Mouse (Mus musculus) layer of hippocampus, postnatal 10 days (tissue): ENCODE measurements around the gene Klhl10. TPM values are rescaled to one million over a fixed set of nuclear protein-coding genes. Genes with fewer than 3 reads are reported as not detected.
A peak's percentile ranks its signal among the peaks of the same experiment; 100 is the strongest.

Source experiments
- DNase-seq, 2 experiments: peaks; one replicate each; pipeline ENCODE4 v3.0.0; 2021; ENCODE audit warnings: low spot score in 2 of 2
- total RNA-seq, 2 experiments: library from RNA; stranded (reverse); gene quantifications; 2 replicates each; pipeline ENCODE4 v1.2.3; 2021

Gene Klhl10
- total RNA-seq, 2 experiments from 2014 or later, result 0.98 to 1.1 TPM

DNA sequence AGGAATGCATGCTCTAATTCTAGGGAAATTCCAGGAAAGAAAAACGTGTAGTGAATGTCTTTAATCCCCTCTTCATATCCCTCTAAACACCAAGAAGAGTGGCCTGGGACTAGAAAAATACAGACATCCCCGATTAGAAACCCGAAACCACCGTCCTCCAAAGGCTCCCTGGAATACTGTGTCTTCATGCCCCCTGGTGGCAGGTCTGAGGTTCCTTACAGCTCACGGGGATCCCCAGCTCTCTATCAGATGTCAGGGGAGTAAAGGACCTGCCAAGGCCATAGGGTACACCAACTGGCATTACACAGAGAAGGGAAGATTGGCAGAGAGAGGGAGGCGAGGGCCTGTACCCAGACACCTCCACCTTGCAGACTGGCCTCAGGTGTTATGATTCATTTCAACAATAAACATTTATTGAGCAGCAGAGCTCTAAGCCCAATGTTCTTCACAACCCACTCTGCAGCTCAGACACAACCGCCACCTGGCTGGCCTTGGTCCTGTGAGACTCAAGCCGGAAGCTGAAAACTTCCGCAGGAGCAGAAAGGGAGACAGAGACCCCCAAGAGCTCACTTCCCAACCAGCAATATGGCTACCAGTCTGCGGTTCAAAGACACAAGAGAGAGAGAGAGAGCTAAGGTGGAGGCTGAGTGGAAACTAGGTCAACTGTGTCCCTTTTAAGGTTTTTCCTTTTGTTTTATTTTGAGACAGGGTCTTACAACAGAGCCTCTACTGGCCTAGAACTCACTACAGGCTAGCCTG, 33.5 kb upstream of the Klhl10 start:
- DNase-seq, result peak; percentile 64 to 77

DNA sequence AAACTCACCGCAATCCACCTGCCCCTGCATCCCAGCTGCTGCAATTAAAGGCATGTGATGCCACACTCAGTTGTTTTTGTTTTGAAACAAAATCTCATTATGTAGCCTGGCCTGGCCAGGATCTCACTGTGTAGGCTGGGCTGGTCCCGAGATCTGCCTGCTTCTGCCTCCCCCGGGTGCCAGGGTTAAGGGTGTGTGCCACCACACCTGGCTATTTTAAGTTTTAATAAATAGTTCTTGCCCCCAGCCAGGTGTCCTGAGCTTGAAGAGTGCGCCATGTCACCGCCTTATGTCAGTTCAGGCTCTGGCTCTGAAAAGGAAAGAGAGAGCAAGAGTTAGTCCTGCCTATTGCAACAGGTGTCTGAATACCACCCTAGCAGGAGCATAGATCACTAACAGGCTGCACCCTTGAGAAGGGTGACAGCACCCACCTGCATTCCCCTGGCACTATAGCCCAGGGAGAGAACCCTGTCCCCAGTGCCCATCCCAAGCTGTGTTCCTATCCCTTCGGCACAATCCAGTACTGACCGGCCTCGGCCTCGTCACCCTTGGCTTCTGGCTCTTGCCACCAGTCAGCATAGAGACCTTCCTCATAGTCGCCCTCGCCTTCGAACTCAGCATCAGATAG, 32.8 kb upstream of the Klhl10 start:
- no peak for DNase-seq

DNA sequence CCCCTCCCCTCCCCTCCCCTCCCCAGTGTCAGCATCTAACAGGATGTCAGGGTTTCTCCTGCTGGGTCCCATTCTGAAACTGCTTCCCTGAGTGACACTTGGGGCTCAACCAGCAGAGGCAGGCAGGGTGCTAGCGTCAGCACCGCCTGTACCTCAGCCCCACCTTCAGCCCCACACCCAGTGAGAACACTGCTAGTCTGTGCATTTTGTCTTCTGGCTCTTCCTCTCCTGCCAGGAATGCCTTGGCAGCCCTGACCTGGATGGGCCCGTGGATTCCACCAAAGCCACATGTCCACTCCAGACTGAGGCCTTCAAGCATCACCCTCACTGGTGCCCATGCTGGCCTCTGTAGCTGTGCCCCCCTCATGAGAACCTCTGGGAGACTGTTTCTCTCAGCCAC, 32.0 kb upstream of the Klhl10 start:
- no peak for DNase-seq

DNA sequence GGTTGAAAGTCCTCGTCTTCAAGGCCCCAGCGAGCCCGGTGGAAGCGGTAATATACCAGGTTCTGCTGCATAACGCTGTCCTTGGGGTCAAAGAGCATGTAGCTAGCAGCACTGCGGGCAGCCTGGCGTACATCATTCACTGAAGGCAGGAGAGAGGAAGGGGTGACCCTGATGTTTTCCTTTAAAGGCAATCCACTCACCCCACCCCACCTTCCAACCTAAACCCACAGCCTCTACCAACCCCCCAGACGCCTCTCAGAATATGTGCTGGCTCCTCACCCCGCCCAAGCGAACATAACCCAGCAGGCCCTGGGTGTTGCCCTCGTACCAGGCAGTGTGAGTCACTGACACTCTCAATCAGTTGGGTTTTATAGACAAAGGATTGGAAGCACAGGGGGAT, 30.0 kb upstream of the Klhl10 start:
- DNase-seq, result no peak

DNA sequence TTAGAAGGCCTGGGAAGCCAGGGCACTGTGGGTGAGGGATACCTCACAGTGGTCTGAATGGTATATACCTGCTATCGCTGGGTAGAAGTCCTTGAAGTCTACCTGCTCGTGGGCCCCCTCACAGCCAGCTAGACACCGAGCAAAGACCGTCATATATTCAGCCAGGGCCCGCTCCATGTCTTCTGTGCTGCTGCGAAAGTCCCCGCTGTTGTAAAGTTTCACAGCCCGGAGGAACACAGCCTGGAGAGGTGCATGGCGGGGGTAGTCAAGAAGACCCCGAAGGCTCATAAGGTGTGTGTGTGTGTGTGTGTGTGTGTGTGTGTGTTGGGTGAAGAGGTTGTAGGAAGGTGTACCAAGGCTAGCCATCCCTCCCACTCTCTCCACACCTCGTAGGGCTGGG, 28.2 kb upstream of the Klhl10 start:
- DNase-seq, result no peak

DNA sequence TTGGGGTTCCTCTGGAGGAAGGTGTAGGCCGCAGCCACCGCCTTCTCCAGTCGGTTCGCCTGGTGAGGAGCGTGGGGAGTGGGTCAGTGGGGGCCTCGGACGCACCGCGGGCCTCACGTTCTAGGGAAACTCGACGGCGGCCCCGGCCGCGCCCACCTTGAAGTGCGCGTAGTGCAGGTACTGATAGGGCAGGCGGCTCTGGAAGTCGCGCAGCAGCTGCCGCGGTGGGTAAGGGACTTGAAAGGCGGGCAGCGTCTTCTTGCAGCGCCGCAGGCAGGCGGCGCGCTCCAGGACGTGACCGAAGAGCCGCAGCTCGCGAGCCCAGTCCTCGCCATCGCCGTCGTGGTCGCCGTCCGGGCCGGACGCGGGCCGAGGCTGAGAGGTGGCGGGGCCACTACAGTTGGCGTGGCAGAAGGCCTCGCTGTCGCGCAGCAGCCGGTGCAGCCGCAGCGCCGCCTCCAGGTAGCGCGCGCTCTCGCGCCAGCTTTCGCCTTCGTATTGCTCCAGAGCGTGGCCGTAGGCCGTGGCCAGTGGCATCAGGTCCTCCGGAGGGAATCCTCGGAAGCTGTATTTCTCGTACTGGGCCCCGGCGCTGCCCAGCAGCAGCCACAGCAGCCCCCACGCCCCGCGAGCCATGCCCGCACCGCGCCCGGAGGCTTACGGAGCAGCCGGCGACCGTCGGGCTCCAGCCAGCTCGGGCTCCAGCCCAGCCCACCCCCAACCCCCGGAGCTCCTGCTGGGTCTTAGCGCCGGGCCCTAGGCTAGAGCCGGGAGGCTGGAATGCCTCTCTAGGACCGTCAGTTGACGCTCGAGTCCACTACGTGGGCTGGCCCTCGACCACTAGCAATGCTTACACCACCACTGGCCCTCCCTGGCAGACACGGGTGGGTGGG, 27.4 kb upstream of the Klhl10 start, which contains the start of gene P3h4:
P3h4 (minus strand) TSS at position 816 of the 893 bp plus-strand sequence.
- DNase-seq, result peak; percentile 78 to 83

DNA sequence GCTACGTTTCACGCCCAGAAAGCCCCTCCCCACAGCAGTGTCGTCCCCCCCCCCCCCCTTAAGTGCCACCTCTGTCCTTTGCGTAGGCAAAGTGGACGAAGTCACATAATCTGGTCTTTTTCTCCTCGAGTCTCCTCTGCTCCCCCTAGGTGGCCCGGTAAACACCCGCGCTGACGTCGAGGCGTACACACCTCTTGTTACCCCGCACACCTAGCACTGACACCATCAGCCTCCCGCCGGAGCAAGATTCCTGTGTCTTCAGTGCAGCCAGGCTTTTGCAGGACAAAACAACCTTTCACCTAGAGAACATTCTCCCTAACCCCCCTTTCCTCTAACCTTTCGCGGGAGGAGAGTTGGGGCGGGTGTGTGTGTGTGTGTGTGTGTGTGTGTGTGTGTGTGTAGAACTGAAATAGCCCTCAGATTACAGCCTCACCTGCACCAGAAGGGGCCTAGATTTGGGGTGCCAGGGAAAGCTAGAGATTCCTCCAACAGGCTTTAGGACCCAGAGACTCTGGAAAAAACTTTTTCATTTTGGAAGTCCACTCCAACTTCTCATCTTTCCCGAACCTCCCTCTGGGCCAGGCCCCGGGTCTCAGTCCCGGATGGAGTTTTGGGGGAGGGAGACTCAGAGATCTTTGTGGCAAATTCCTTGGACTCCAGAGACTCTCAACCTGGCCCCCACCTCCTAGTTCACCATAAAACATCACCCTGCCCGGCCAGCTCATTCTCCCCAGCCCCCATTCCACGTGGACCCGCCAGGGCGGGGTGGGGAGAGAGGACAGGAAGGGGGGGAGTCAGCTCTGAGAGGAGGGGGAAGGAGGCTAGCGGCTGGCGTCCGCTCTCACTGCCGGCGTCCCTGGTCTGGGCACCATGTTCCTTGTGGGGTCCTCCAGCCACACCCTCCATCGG, 26.5 kb upstream of the Klhl10 start, which contains the start of gene Fkbp10:
Fkbp10 (plus strand) TSS at position 784 of the 909 bp plus-strand sequence.
- peak in 1 of 2 experiments; percentile 42 for DNase-seq

DNA sequence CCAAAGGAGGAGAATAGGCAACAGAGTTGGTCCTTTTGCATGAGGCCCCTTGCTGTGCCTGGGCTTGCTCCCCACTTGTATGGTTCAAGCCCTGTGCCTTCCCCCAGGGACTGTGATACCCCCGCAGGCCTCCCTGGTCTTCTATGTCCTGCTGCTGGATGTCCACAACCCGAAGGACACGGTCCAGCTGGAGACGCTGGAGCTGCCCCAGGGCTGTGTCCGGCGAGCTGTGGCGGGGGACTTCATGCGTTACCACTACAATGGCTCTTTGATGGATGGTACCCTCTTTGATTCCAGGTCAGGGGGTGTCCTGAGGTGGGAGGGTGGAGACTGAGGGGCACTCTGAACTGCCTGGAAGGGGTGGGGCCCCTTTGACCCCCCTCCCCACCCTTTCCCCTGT, 20.2 kb upstream of the Klhl10 start:
- no peak for DNase-seq

DNA sequence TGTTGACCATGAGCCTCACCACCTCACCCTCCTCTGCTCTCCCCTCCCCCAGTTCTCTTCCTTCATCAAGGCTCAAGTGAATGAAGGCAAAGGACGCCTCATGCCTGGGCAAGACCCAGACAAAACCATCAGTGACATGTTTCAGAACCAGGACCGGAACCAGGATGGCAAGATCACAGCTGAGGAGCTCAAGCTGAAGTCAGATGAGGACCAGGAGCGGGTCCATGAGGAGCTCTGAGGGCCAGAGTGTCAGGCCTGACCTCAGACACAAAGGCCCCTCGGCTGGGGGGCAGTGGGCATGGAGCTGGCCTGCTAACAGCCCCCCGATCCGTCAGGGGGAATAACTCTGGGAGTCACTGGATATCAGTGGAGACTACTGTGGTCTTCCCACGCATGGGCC, 17.9 kb upstream of the Klhl10 start:
- DNase-seq, result no peak

DNA sequence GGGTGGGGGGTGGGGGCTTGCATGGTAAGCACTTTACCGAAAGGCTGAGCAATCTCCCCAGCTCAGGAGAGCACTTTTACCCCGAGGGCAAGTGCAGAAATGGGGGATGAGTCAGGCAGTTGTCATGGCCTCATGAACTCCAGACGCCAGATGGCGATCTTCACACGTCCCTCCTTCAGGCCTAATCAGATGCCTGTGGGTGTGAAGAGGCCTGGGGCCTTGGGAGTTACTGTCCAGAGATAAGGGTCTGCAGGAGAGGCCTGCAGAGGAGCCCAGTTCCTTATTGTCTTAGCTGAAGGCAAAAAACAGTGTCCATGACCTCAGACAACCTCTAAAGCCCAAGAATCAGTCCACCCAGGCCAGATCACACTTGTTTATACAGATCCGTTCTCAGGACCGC, 15.9 kb upstream of the Klhl10 start:
- peak; percentile 68 to 80 for DNase-seq

DNA sequence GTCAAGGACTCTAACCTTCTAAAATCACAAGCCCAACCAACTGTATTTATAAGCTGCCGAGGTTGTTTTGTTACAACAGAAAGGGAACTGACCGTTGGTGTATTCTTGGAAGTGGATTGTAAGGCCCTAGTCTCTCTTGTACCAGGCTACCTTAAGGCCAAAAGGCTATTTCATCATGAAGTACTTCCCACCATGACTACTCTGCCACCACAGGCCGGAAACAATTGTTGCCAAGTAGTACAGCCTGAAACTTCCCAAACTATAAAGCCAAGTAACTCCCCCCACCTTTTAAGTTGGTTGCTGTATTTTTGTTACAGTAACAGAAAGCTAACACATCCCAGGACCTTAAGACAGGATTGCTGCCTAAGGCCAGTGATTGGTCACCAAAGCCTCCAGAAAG, 14.9 kb upstream of the Klhl10 start:
- no peak for DNase-seq

DNA sequence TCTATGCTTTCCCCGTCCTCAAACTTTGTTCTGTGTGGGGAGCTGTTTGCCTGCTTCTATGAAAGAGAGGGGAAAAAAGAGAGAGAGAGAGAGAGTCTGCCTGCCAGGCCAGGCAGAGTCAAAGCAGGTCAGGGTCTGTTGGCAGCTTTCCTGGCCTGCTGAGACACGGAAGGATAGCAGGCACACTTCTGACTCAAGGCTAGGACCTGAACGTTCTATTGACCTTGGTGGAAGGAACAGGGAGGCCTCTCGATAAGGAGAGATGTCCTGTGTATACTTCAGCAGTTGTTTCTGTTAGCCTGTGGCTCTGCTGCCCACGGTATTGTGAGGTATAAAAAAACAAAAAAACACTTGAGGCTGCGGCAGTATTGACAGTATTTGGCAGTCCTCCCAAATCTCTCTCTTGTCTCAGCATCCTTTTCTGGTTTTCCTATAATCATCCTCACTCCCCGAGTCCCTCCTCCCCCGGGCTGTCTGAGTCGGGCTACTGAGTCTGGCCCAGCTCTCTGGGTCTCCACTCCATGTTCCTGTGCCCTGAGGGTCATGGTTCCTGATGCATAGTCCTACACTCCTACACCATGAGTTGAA, 13.0 kb upstream of the Klhl10 start:
- DNase-seq, result peak; percentile 39 to 52

DNA sequence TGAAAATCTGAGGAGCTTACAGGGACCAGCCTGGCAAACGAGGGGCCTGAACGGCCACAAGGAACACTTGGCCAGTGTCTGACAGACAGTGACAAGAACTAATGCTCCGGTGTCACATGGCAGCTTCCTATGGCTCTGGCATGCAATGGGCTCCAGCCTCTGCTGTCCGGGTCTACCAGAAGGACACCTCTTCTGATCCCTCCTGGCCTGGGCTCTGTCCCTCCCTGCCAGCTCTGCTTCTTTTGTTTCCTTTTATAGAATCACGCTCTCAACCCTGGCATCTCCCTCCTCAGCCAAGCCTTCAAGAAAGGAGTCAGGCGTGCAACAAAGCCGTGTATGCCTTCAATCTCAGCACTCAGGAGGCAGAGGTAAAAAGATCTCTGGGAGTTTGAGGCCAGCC, 11.7 kb upstream of the Klhl10 start:
- no peak for DNase-seq

DNA sequence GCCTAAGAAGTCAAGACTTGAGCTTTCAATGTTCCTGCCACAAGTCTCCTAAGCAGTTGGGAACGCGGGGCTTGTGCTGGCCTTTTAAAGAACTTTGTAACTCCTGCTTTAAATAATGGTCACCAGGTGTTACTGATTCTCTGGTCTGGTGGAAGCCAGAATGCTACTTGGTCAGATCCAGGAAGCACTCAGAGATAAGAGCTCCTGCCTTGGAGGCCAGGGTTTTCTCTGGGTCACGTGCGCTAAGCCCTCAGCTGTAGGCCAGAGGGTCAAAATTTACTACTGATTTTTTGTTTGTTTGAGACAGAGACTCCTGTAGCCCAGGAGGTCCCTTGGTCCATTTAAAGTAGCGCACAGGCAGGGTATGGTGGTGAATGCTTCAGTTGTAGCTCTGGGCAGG, 9.7 kb upstream of the Klhl10 start:
- no peak for DNase-seq

DNA sequence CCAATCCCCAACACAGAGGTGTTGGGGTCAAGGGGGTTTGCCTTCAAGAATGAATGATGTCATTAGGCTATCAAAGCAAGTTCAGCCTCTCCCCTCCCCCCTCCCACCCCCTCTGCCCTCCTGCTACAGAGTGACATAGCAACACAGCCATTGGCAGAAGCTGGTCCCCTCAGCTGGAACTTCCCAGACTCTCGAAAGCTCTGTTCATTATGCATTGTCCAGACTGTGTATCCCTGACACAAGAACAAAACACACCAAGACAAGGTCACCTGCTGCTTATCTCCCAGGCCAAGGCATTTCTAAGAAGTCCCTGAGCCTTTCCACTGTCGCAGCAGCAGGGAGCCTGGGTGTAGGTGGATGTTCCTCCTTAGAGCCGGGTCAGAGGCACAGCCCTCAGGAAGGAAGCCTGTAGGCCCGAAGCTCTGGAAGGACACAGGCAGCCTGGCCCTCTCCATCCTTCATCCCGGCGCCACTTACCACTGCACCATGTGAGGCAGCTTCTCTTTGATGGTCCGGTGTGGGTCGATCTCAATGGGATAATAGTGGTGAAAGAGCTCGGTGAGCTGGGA, 6.0 kb upstream of the Klhl10 start:
- DNase-seq, result no peak

DNA sequence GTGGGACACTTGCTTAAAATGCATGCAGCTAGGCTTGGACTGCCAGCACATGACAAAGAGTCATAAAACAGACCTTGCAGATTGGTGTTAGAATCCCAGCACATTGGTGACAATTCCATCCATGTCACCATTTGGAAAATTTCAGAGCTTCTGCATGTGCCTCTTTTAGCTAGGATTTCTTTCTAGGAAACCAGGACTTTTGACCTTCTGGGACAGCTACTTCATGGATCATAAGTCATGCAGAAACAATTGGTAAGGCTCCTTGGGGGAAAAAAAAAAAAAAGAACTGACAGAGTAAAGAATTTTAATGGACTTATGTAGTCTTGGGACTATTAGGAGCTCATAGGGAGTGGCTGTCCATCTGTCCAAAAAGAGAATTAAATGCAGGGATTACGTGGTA, 3.8 kb upstream of the Klhl10 start:
- DNase-seq, result no peak

DNA sequence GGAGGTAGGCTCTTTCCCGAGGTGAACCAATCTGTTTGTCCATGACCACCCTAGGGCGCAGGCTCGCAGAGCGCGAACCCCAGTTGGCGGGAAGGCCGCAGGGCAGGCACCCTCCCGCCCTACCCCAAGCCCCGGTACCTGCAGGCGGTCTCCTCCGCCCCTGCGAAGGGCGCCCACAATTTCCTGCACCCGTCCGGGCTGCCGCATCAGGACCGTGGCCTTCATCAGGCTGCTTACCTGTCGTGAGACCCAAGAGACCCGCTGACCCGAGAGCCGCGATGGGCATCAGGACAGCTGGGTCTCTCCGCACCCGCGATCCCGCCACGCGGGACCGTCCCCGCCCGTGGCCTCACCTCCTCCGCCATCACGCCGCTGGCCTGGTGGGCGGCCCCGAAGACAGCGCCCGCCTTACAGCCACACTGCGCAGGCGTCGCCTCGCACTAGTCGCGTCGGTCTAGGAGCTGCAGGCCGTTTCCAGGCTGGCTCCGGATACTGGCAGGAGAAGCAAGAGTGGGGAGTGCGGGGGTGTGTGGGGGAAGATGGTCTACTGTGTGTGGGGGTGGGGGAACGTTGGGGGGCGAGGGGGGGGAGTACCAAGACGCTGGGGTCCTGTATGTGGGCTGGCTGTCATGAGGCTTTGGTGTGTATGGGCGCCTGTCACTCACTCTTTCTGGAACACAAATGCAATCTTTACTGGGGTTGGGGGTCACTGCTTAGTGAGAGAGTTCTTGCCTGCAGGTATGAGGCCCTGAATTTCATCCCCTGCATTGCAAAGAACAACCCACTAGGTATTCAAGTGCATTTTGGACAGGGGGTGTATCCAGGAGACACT, 810 bp upstream of the Klhl10 start:
- DNase-seq, result peak; percentile 78 to 85

DNA sequence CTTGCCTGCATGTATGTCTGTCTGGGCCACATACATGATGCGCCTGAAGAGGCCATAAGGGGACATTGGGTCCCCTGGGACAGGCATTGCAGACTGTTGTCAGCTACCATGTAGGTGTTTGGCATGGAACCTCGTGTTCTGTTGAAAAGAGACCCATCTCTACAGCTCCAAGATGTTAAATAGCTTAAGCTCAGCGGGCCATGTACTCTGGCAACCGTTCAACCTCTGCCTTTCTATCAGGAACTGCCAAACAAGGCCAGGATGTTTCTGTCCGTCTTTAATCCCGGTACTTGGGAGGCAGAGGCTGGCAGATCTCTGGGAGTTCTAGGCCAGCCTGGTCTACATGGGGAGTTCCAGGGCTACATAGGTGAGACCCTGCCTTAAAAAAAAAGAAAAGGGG, 908 bp downstream of the Klhl10 start:
- no peak for DNase-seq

DNA sequence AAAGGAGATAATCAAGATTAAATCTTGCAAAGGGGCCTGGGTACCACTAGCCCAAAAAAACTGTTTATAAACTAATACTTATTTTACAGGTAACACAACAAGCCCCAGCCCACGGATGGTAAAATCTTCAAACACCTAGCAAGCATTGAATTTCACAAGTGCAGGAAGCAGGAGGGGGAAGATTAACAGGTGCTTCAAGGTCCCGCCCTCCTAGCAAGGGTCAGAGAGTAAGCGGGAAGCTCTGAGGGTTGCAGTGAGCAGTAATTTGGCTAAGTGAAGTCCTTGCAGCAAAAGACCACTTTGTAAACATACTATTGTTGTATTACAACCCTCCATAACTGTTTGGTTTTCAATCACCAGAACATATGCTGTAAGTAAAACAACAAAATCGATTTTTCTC, 15.5 kb downstream of the Klhl10 start:
- DNase-seq, result no peak
